Mouse (Mus musculus): ENCODE measurements around the gene Syvn1. TPM values are rescaled to one million over a fixed set of nuclear protein-coding genes. Genes with fewer than 3 reads are reported as not detected.

The Syvn1 gene
- polyA plus RNA-seq, 1 experiment = 24.3 TPM

DNA sequence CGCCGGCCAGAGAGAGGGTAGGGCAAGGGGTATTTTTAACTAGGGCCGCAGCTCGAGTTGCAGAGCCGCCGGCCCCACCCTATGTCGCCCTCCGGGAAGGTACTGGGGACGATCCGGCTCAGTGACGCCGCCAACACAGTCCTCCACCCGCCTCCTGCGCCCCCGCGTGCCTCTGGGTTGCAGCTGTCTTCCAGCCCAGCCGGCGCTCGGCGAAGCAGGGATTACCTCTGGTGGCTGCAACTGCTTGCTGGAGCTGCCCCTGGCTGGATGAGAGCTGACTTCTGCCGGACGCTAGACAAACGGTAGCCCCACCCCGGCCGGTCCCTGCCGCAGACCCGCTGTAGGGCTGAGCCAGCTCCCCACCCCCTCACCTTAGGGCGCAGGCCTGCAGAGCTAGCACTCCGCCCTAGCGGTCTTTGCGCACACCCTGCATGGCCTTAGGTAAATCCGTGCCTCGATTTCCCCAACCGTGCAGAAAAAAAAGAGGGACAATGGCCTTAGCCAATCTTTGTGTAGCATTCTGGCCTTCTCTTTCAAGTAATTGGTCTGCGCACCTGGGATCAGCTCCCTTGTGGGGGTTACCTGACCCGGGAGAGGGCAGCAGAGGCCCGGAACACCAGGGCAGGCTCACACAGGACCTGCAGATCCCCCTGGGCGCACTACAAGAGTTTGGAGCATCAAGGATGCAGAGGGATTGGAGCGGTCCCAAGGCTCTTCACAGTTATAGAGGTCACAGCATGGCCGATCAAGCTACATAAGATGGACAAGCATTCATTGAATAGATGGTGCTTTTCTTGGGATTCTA, 30.7 kb upstream of the Syvn1 start, which contains the start of gene Capn1:
TSS of gene Capn1 (minus strand) at position 387 of the 805 bp plus-strand sequence.
- Histone ChIP-seq H3K4me3 (peak within 1 kb of the TSS; percentile 79), H3K36me3 (ENCODE audit: control insufficient read depth, insufficient read depth) (no peaks in the 10 kb centered on the region), H3K79me2 (ENCODE audit: control insufficient read depth, insufficient read depth) (peaks cover 12% of the 10 kb centered on the region), H3K27me3 (ENCODE audit: control insufficient read depth, insufficient read depth, insufficient read length) (no peaks in the 10 kb centered on the region), H3ac (ENCODE audit: control insufficient read depth, insufficient read length) (peak within 1 kb of the TSS; percentile 74), H3K4me2 (ENCODE audit: low read depth) (peak within 1 kb of the TSS; percentile 100)
- TF ChIP-seq MAX (IDR thresholded peaks at IDR 0.05; ENCODE audit: low read depth) (no peak), MYOG (IDR thresholded peaks at IDR 0.05; ENCODE audit: control insufficient read depth in 1 of 3, insufficient read depth in 1 of 3, insufficient read length in 2 of 3, low read depth in 2 of 3) (peak; percentile 90 to 99 (median 96)), TCF3 (IDR thresholded peaks at IDR 0.05; ENCODE audit: insufficient read length, low read depth) (peak; percentile 77), TCF12 (IDR thresholded peaks at IDR 0.05; ENCODE audit: insufficient read depth, poor library complexity, severe bottlenecking) (peak; percentile 53), REST (IDR thresholded peaks at IDR 0.05; ENCODE audit: insufficient read depth, insufficient read length) (no peak), SRF (IDR thresholded peaks at IDR 0.05; ENCODE audit: control insufficient read depth, insufficient read length, low read depth) (no peak), MYOD1 (IDR thresholded peaks at IDR 0.05; ENCODE audit: control insufficient read depth in 1 of 3, insufficient read length in 2 of 3, low read depth in 2 of 3) (peak in 2 of 3 experiments; percentile 95 to 96), POLR2A (IDR thresholded peaks at IDR 0.05; ENCODE audit: insufficient read length, low read depth) (peak; percentile 74), USF1 (IDR thresholded peaks at IDR 0.05; ENCODE audit: low read depth) (no peak), E2F4 (IDR thresholded peaks at IDR 0.05; ENCODE audit: insufficient read depth) (no peak), POLR2AphosphoS2 (IDR thresholded peaks at IDR 0.05; ENCODE audit: insufficient read length, low read depth) (peak; percentile 80), CEBPB (IDR thresholded peaks at IDR 0.05; ENCODE audit: insufficient read depth, poor library complexity, severe bottlenecking) (no peak)

DNA sequence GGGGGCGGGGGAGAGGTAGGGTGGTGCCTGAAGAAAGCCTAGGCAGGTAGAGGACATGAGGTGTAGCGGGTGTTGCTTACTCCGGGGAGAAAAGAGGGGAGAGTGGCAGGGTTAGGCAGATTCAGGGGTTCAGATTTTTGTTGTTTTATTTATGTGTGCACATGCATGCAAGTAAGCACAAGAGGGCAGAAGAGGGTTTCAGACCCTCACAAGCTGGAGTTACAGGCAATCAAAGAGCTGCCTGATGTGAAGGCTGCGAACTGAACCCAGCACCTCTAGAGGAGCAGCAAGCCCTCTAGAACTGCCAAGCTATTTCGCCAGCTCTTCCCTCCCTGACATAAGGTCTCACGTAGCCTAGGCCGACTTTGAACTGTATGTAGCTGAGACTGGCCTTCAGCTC, 29.8 kb upstream of the Syvn1 start:
- peak overlapping the region; percentile 100 for H3K4me2 ChIP-seq (ENCODE audit: low read depth)
- no peaks in the 10 kb centered on the region for H3K36me3 ChIP-seq (ENCODE audit: control insufficient read depth, insufficient read depth)
- TF ChIP-seq CEBPB (IDR thresholded peaks at IDR 0.05; ENCODE audit: insufficient read depth, poor library complexity, severe bottlenecking) = no peak
- TF ChIP-seq POLR2A (IDR thresholded peaks at IDR 0.05; ENCODE audit: insufficient read length, low read depth) = no peak
- no peak for TF ChIP-seq E2F4 (IDR thresholded peaks at IDR 0.05; ENCODE audit: insufficient read depth)
- TF ChIP-seq POLR2AphosphoS2 (IDR thresholded peaks at IDR 0.05; ENCODE audit: insufficient read length, low read depth) = no peak
- no peak for TF ChIP-seq MAX (IDR thresholded peaks at IDR 0.05; ENCODE audit: low read depth)
- TF ChIP-seq TCF12 (IDR thresholded peaks at IDR 0.05; ENCODE audit: insufficient read depth, poor library complexity, severe bottlenecking) = no peak
- TF ChIP-seq MYOD1 (IDR thresholded peaks at IDR 0.05; ENCODE audit: control insufficient read depth in 1 of 3, insufficient read length in 2 of 3, low read depth in 2 of 3) = no peak
- TF ChIP-seq MYOG (IDR thresholded peaks at IDR 0.05; ENCODE audit: control insufficient read depth in 1 of 3, insufficient read depth in 1 of 3, insufficient read length in 2 of 3, low read depth in 2 of 3) = no peak
- no peak for TF ChIP-seq REST (IDR thresholded peaks at IDR 0.05; ENCODE audit: insufficient read depth, insufficient read length)
- no peak for TF ChIP-seq USF1 (IDR thresholded peaks at IDR 0.05; ENCODE audit: low read depth)
- no peak for TF ChIP-seq SRF (IDR thresholded peaks at IDR 0.05; ENCODE audit: control insufficient read depth, insufficient read length, low read depth)
- peak overlapping the region; percentile 79 for H3K4me3 ChIP-seq
- H3ac ChIP-seq (ENCODE audit: control insufficient read depth, insufficient read length) = no peak overlapping the region
- H3K79me2 ChIP-seq (ENCODE audit: control insufficient read depth, insufficient read depth) = peaks cover 12% of the 10 kb centered on the region
- H3K27me3 ChIP-seq (ENCODE audit: control insufficient read depth, insufficient read depth, insufficient read length) = no peaks in the 10 kb centered on the region

DNA sequence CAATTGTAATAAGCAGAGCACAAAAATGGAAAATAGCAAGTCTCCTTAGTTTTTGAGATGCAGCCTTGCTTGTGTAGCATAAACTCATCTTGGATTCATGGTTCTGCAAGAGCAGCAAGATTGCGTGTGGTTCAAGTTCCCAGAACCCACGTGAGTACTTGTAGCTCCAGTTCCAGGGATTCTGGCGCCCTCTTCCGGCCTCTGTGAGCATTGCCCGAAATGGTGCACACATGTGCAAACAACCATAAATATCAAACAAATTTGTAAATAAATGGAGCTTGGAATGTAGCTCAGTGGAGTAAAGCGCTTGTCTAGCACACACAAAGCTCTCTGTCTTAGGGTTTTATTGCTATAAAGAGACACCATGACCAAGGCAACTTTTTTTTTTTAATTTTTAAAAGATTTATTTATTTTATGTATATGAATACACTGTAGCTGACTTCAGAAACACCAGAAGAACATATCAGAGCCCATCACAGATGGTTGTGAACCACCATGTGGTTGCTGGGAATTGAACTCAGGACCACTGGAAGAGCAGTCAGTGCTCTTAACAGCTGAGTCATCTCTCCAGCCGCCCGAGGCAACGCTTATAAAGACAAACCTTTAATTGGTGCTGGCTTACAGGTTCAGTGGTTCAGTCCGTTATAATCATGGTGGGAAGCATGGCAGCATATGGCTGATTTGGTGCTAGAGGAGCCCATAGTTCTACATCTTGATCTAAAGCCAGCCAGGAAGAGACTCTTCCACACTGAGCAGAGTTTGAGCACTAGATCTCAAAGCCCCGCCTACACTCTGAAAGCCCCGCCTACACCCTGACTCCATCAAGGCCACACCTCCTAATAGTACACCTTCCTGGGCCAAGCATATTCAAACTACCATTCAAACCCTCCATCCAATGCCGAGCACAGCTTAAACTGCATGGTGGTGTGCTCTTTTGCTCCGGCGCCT, 28.0 kb upstream of the Syvn1 start:
- Histone ChIP-seq H3K36me3 (ENCODE audit: control insufficient read depth, insufficient read depth) (no peaks in the 10 kb centered on the region), H3K79me2 (ENCODE audit: control insufficient read depth, insufficient read depth) (peaks cover 12% of the 10 kb centered on the region), H3ac (ENCODE audit: control insufficient read depth, insufficient read length) (no peak overlapping the region), H3K27me3 (ENCODE audit: control insufficient read depth, insufficient read depth, insufficient read length) (peaks cover 8% of the 10 kb centered on the region), H3K4me2 (ENCODE audit: low read depth) (no peak overlapping the region), H3K4me3 (no peak overlapping the region)
- TF ChIP-seq MYOG (IDR thresholded peaks at IDR 0.05; ENCODE audit: control insufficient read depth in 1 of 3, insufficient read depth in 1 of 3, insufficient read length in 2 of 3, low read depth in 2 of 3) (no peak), USF1 (IDR thresholded peaks at IDR 0.05; ENCODE audit: low read depth) (peak; percentile 81)

DNA sequence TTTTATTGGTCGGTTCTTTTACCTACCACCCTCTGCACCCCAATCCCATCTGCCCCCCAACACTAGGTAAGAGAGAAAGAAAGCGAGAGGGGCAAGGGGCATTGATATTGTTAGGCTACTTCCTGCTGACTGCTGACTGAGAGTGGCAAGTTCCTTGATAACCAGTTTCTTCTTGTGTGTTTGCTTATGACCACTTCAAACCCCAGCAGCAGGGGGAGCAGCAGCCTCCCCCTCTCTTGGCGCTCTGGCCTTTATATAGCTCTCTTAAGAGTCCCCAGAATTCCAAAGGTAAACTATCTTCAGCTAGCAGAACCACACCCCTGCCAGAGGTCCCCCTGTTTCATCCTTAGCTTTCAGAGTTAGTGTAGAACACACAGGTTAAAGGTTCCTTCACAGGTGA, 26.1 kb upstream of the Syvn1 start:
- Histone ChIP-seq H3K4me3 (no peak overlapping the region), H3K79me2 (ENCODE audit: control insufficient read depth, insufficient read depth) (no peaks in the 10 kb centered on the region), H3K36me3 (ENCODE audit: control insufficient read depth, insufficient read depth) (no peaks in the 10 kb centered on the region), H3K27me3 (ENCODE audit: control insufficient read depth, insufficient read depth, insufficient read length) (peaks cover 12% of the 10 kb centered on the region), H3K4me2 (ENCODE audit: low read depth) (no peak overlapping the region), H3ac (ENCODE audit: control insufficient read depth, insufficient read length) (no peak overlapping the region)
- TF ChIP-seq MAX (IDR thresholded peaks at IDR 0.05; ENCODE audit: low read depth) = no peak

DNA sequence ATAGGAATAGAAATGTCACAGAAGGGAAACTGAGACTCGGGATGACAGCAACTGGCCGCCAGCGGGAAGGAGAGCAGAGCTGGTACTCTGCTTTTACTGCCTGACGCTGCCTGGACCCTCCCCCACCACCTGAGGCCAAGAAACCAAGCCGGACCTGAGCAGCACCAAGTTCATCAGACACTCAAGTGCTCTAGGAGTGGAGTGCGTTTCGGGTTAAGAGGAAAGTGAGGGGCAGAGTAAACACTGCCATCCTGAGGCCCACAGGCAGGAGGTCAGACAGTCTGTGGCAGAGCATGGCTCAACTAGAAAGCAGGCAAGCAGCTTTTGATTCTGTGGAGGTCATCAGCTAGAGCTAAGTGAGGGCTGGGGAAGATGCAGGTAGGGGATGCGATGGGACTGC, 23.3 kb upstream of the Syvn1 start:
- Histone ChIP-seq H3ac (ENCODE audit: control insufficient read depth, insufficient read length) (no peak overlapping the region), H3K36me3 (ENCODE audit: control insufficient read depth, insufficient read depth) (no peaks in the 10 kb centered on the region), H3K4me2 (ENCODE audit: low read depth) (no peak overlapping the region), H3K27me3 (ENCODE audit: control insufficient read depth, insufficient read depth, insufficient read length) (peaks cover 18% of the 10 kb centered on the region), H3K4me3 (no peak overlapping the region), H3K79me2 (ENCODE audit: control insufficient read depth, insufficient read depth) (no peaks in the 10 kb centered on the region)
- TF ChIP-seq POLR2A (IDR thresholded peaks at IDR 0.05; ENCODE audit: insufficient read length, low read depth) (no peak), MAX (IDR thresholded peaks at IDR 0.05; ENCODE audit: low read depth) (no peak), USF1 (IDR thresholded peaks at IDR 0.05; ENCODE audit: low read depth) (no peak), CEBPB (IDR thresholded peaks at IDR 0.05; ENCODE audit: insufficient read depth, poor library complexity, severe bottlenecking) (no peak), E2F4 (IDR thresholded peaks at IDR 0.05; ENCODE audit: insufficient read depth) (no peak), MYOG (IDR thresholded peaks at IDR 0.05; ENCODE audit: control insufficient read depth in 1 of 3, insufficient read depth in 1 of 3, insufficient read length in 2 of 3, low read depth in 2 of 3) (no peak), TCF3 (IDR thresholded peaks at IDR 0.05; ENCODE audit: insufficient read length, low read depth) (no peak)
